Mouse (Mus musculus) embryonic fibroblast, embryonic 13.5 days (primary cell): ENCODE data around the gene Abca17. TPM values are rescaled to one million over a fixed set of nuclear protein-coding genes. Genes with fewer than 3 reads are reported as not detected.
A peak's percentile ranks its signal among the peaks of the same experiment; 100 is the strongest.

Source experiments
- H3K27ac ChIP-seq: 2 replicates; pipeline ENCODE4 v1.5.1; 2012; ENCODE audit warnings: low read length, control low read depth, inconsistent platforms; ENCODE audit not compliant: insufficient read depth
- H3K4me1 ChIP-seq: 2 replicates; pipeline ENCODE4 v1.6.1; 2011; ENCODE audit warnings: low read length; ENCODE audit not compliant: control insufficient read depth, insufficient read depth
- H3K4me3 ChIP-seq: 2 replicates; pipeline ENCODE4 v1.5.1; 2011; ENCODE audit warnings: mild to moderate bottlenecking, control low read depth, low read length; ENCODE audit not compliant: insufficient read depth
- CTCF ChIP-seq: IDR thresholded peaks from 2 replicates; pipeline ENCODE4 v1.5.1; 2011; ENCODE audit warnings: mild to moderate bottlenecking, control low read depth, low read length, moderate library complexity, borderline replicate concordance; ENCODE audit not compliant: insufficient read depth
- POLR2A ChIP-seq: IDR thresholded peaks from 2 replicates; pipeline ENCODE4 v1.6.1; 2011; ENCODE audit warnings: low read depth, mild to moderate bottlenecking, control low read depth, low read length, moderate library complexity
- polyA plus RNA-seq: library from polyadenylated mRNA; stranded (reverse); fragments of >200 nt; gene quantifications from 2 replicates; pipeline ENCODE4 v1.2.4, GENCODE M21; 2011; ENCODE audit warnings: low read depth; ENCODE audit not compliant: missing spikeins, insufficient read length

Gene Abca17
- polyA plus RNA-seq, 1 experiment: not detected

GRCm38 (mm10) chr17:24283266-24283818, 67.5 kb downstream of the Abca17 start:
- H3K27ac ChIP-seq: no peak overlapping the region
- no peak overlapping the region for H3K4me3 ChIP-seq
- TF ChIP-seq CTCF (no peak), POLR2A (no peak)
- no peaks in the 10 kb centered on the region for H3K4me1 ChIP-seq

- H3K27ac ChIP-seq: no peak overlapping the region; the same call in 1 of the 2 replicates
- no peak for TF ChIP-seq CTCF
- TF ChIP-seq POLR2A: no peak
- H3K4me3 ChIP-seq: no peak overlapping the region
- H3K4me1 ChIP-seq: no peaks in the 10 kb centered on the region
Measured at GRCm38 (mm10) chr17:24282637-24283036, 68.2 kb downstream of the Abca17 start.

GRCm38 (mm10) chr17:24279907-24280306, 71.0 kb downstream of the Abca17 start:
- Histone ChIP-seq H3K4me1 (no peaks in the 10 kb centered on the region), H3K27ac (no peak overlapping the region), H3K4me3 (no peak overlapping the region)
- TF ChIP-seq POLR2A (no peak), CTCF (no peak)

GRCm38 (mm10) chr17:24267133-24267532, 83.7 kb downstream of the Abca17 start:
- Histone ChIP-seq H3K4me3 (no peak overlapping the region), H3K4me1 (no peaks in the 10 kb centered on the region), H3K27ac (no peak overlapping the region)
- TF ChIP-seq POLR2A (no peak), CTCF (no peak)

GRCm38 (mm10) chr17:24264766-24265165, 86.1 kb downstream of the Abca17 start:
- TF ChIP-seq POLR2A (no peak), CTCF (no peak)
- no peak overlapping the region for H3K4me3 ChIP-seq
- H3K4me1 ChIP-seq: no peaks in the 10 kb centered on the region
- no peak overlapping the region for H3K27ac ChIP-seq

GRCm38 (mm10) chr17:24260516-24260915, 90.4 kb downstream of the Abca17 start:
- no peak overlapping the region for H3K27ac ChIP-seq
- no peak overlapping the region for H3K4me3 ChIP-seq
- H3K4me1 ChIP-seq: no peaks in the 10 kb centered on the region
- TF ChIP-seq POLR2A (no peak), CTCF (no peak)

GRCm38 (mm10) chr17:24259702-24260101, 91.2 kb downstream of the Abca17 start:
- no peak for TF ChIP-seq CTCF
- no peak for TF ChIP-seq POLR2A
- no peak overlapping the region for H3K4me3 ChIP-seq
- H3K27ac ChIP-seq: no peak overlapping the region
- no peaks in the 10 kb centered on the region for H3K4me1 ChIP-seq

GRCm38 (mm10) chr17:24258981-24259380, 91.9 kb downstream of the Abca17 start:
- TF ChIP-seq POLR2A (no peak), CTCF (no peak)
- Histone ChIP-seq H3K4me1 (no peaks in the 10 kb centered on the region), H3K27ac (no peak overlapping the region), H3K4me3 (no peak overlapping the region)

- Histone ChIP-seq H3K4me3 (no peak overlapping the region), H3K4me1 (no peaks in the 10 kb centered on the region), H3K27ac (no peak overlapping the region)
- TF ChIP-seq POLR2A (no peak), CTCF (no peak)
Measured at GRCm38 (mm10) chr17:24252329-24252728, 98.5 kb downstream of the Abca17 start.

- H3K4me1 ChIP-seq: no peaks in the 10 kb centered on the region
- H3K27ac ChIP-seq: peak within 1 kb of the TSS; percentile 43
- H3K4me3 ChIP-seq: peak within 1 kb of the TSS; percentile 93
- TF ChIP-seq POLR2A (peak; percentile 85), CTCF (no peak)
Measured at GRCm38 (mm10) chr17:24251320-24252069, 99.4 kb downstream of the Abca17 start, which contains the start of gene Ccnf. TSS of gene Ccnf (minus strand) at chr17:24251484.
